Mouse (Mus musculus): ENCODE data around the gene Lonrf2.

GRCm38 (mm10) chr1:38847975-38848374, 11.5 kb upstream of the Lonrf2 start:
- TF ChIP-seq TAL1 (conservative IDR thresholded peaks at IDR 0.05; ENCODE audit: low read depth, low read length) (no peak), CTCF (IDR thresholded peaks at IDR 0.05; ENCODE audit: low read depth, low read length) (no peak), POLR2AphosphoS5 (IDR thresholded peaks at IDR 0.05; ENCODE audit: insufficient replicate concordance, low read depth, low read length) (no peak), GATA2 (IDR thresholded peaks at IDR 0.05; ENCODE audit: borderline replicate concordance, low read depth, low read length) (no peak)

Data from G1E (cell line).